Mouse (Mus musculus): ENCODE results near the gene Glul.

DNA sequence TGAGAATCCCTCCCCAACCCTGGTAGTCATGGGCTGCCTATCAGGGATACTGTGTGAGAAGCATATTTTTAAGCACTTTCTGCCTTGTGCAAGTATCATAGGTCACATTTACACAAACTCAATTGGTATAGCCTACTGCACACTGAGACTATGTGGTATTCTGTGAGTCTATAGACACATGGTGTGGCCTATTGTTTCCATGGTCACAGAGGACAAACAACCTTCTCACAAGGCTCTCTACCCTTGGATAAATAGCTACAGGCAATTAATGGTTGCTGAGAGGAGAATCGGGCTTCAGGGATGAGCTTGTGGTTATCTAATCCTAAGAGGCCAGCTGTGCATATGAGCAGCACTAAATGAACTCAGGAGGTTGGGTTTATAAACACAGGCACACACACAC lies 58.1 kb downstream of the Glul start:
- TF ChIP-seq POLR2A (IDR thresholded peaks at IDR 0.05; ENCODE audit: low read depth, low read length), result no peak
- no peak for TF ChIP-seq CTCF (IDR thresholded peaks at IDR 0.05; ENCODE audit: extremely low read depth, insufficient read depth, insufficient read length, insufficient replicate concordance)
